Mouse (Mus musculus) naive thymus-derived CD4-positive, alpha-beta T cell, adult 2 months (primary cell): ENCODE data around the gene Nop10.

Experiments
- DNase-seq: peaks from one replicate; pipeline ENCODE4 v3.0.0-alpha.2; 2011; ENCODE audit warnings: low read depth

Nop10 gene

GRCm38 (mm10) chr2:112261748-112262653 is at the start of gene Nop10:
TSS of gene Nop10 (plus strand) at chr2:112261926.
- peak; percentile 92 for DNase-seq

GRCm38 (mm10) chr2:112215977-112216376 is 45.7 kb upstream of the Nop10 start:
- DNase-seq = peak; percentile 51

GRCm38 (mm10) chr2:112217614-112218013 is 44.1 kb upstream of the Nop10 start:
- no peak for DNase-seq

GRCm38 (mm10) chr2:112220880-112221279 is 40.8 kb upstream of the Nop10 start:
- no peak for DNase-seq

- peak; percentile 30 for DNase-seq
These were observed 39.1 kb upstream of the Nop10 start for GRCm38 (mm10) chr2:112222607-112223006.

GRCm38 (mm10) chr2:112224356-112224755 is 37.4 kb upstream of the Nop10 start:
- no peak for DNase-seq

- no peak for DNase-seq
These were observed 29.1 kb upstream of the Nop10 start for GRCm38 (mm10) chr2:112232623-112233022.

- DNase-seq = no peak
These were observed 25.1 kb upstream of the Nop10 start for GRCm38 (mm10) chr2:112236620-112237019.

- peak; percentile 30 for DNase-seq
These were observed 23.7 kb upstream of the Nop10 start for GRCm38 (mm10) chr2:112238006-112238405.

GRCm38 (mm10) chr2:112239212-112239934 is 22.4 kb upstream of the Nop10 start, which contains the start of gene Lpcat4:
TSS of gene Lpcat4 (plus strand) at chr2:112239468.
- DNase-seq = peak; percentile 88

GRCm38 (mm10) chr2:112239935-112240721 is 21.6 kb upstream of the Nop10 start:
- DNase-seq = peak; percentile 68

GRCm38 (mm10) chr2:112241787-112242186 is 19.9 kb upstream of the Nop10 start:
- no peak for DNase-seq

- DNase-seq = no peak
These were observed 16.4 kb upstream of the Nop10 start for GRCm38 (mm10) chr2:112245307-112245706.

- no peak for DNase-seq
These were observed 15.5 kb upstream of the Nop10 start for GRCm38 (mm10) chr2:112246193-112246592.

GRCm38 (mm10) chr2:112247323-112247722 is 14.4 kb upstream of the Nop10 start:
- no peak for DNase-seq

GRCm38 (mm10) chr2:112249780-112250453 is 11.8 kb upstream of the Nop10 start:
- DNase-seq = no peak

- peak; percentile 36 for DNase-seq
These were observed 6.8 kb upstream of the Nop10 start for GRCm38 (mm10) chr2:112254675-112255515.

GRCm38 (mm10) chr2:112259241-112259962 is 2.3 kb upstream of the Nop10 start, which contains the start of gene Nutm1:
TSS of gene Nutm1 (minus strand) at chr2:112259291.
- peak; percentile 55 for DNase-seq

- DNase-seq = peak; percentile 37
These were observed 1.1 kb downstream of the Nop10 start for GRCm38 (mm10) chr2:112262779-112263295.

- peak; percentile 14 for DNase-seq
These were observed 2.6 kb downstream of the Nop10 start for GRCm38 (mm10) chr2:112264364-112264763.
